Mouse (Mus musculus) retina, adult 2 months (tissue): ENCODE data around the gene Flot2.

Experiments
- DNase-seq: peaks from one replicate; pipeline ENCODE4 v3.0.0-alpha.2; 2012; ENCODE audit warnings: low read depth, low spot score

Flot2 gene

GRCm38 (mm10) chr11:78100746-78101145 is 63.0 kb downstream of the Flot2 start:
- DNase-seq = no peak

GRCm38 (mm10) chr11:78102142-78102541 is 64.4 kb downstream of the Flot2 start:
- DNase-seq = no peak

GRCm38 (mm10) chr11:78102958-78103747 is 65.4 kb downstream of the Flot2 start:
- DNase-seq = no peak

- DNase-seq = no peak
These were observed 66.8 kb downstream of the Flot2 start for GRCm38 (mm10) chr11:78104501-78104900.
